Mouse (Mus musculus): Measurements from ENCODE around the gene Actg1.

Gene Actg1

GRCm38 (mm10) chr11:120347791-120348683 lies at the start of gene Actg1:
Gene Actg1, minus strand, starts transcription at chr11:120348542.
- peak; percentile 40 for ATAC-seq (ENCODE audit: low TSS enrichment)

- ATAC-seq (ENCODE audit: low TSS enrichment), result no peak
These were observed 49.3 kb upstream of the Actg1 start for GRCm38 (mm10) chr11:120397602-120398001.

DNA sequence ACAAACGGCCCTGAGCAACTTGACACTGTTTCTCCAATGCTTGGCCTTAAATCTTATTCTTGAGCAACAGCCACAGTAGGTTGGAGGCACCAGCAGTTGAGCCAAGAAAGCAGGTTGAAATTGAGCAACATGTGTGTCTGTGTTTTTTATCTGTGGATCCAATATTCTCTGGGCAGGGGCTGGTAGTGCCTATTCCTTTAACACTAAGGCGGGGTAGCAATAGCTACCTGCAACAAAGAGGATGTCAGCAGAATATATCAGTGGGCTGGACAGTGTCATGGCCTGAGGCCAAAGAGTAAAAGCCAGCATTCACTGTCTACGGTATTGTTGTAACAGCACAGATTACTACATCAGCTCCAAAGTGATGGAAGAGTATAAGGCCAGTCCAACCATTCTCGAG lies 47.3 kb upstream of the Actg1 start:
- no peak for ATAC-seq (ENCODE audit: low TSS enrichment)

DNA sequence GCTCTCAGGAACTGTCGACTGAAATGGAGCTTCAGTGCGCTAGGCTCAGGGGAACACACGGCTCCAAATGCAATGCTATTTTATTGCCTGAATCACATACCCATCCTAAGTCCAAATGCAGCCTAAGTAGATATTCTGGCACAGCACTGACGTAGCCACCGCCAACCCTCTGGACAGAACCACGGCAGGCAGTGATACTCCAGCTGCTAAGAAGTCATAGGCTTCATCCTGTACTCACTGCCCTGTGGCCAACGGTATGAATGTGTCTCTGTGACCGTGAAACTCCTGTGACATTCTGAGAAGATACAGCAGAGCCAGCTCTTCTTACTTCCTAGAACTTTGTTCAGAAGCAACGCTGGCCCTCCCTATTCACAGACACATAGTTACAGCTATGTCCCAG lies 40.2 kb upstream of the Actg1 start:
- ATAC-seq (ENCODE audit: low TSS enrichment), result no peak

- no peak for ATAC-seq (ENCODE audit: low TSS enrichment)
These were observed 38.8 kb upstream of the Actg1 start for GRCm38 (mm10) chr11:120387157-120387556.

DNA sequence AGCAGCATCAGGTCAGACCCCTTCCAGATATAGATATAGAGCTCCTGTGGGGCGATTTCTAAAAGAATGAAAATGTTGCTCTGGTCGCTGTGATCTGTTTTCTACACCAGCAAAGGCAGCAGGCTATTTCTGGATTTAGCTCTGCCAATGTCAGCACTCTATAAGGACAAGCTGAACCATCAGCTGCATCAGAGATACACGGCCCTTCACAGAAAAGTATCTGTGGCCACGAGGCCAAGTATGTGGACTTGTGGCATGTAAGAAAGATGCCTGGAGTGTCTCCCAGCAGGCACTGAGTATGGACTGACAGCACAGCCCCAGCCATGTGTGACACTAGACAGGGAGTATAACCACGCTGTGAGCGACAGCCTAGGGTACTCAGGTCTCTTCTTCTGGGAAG lies 38.3 kb upstream of the Actg1 start:
- no peak for ATAC-seq (ENCODE audit: low TSS enrichment)

- ATAC-seq (ENCODE audit: low TSS enrichment), result peak; percentile 45; the same call in 1 of the 2 replicates
These were observed 34.2 kb upstream of the Actg1 start for GRCm38 (mm10) chr11:120382509-120382908.

DNA sequence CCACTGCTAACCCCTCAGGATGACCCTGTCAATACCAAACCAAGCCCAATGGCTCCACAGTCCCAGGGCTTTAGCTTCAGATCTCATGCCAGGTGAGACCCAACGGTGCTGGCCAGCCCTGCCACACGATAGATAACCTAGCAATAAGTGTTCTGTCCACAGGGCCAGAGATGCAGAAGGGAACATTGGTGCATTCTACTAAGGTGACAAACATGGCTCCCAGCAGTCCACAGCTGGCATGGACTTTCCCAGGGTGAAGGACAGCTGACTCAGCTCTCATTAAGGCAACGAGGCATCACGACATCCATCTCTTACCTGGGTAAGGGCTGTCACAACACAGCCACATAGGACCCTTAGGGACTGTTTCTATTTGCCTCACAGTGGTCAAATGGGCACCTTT lies 32.8 kb upstream of the Actg1 start:
- no peak for ATAC-seq (ENCODE audit: low TSS enrichment)

GRCm38 (mm10) chr11:120380271-120380670 lies 31.9 kb upstream of the Actg1 start:
- no peak for ATAC-seq (ENCODE audit: low TSS enrichment)

- ATAC-seq (ENCODE audit: low TSS enrichment), result peak; percentile 35
These were observed 30.5 kb upstream of the Actg1 start, which contains the start of gene Faap100 for GRCm38 (mm10) chr11:120378611-120379540. Gene Faap100, minus strand, starts transcription at chr11:120378764.

DNA sequence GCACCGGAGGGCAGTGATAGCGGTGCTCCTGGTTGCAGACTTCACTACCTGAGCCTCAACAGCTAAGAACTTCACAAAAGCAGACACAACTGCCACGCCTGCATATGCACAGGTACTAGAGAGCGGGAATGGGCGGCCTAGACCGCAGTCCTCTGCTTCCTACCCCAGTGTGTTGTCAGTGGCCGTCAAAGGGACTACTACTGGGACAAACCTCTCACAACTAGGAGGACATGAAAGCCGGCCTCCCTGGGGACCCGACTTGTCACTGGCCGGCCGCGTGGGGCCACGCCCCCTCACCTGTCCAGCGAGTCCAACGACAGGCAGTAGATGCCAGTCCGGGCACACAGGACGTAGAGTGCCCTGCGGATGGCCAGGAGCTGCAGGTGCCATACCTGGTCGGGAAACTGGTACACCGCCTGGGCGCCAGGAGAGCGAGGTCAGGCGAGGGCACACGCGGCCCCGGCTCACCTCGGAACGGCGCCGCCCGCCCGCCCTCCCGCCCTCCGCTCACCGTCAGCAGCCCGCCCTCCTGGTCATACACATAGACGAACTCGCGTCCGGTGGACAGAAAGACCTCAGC lies 29.8 kb upstream of the Actg1 start:
- 0 out of 2 replicates have a peak, but pooled peaks have one; percentile 2 for ATAC-seq (ENCODE audit: low TSS enrichment)

DNA sequence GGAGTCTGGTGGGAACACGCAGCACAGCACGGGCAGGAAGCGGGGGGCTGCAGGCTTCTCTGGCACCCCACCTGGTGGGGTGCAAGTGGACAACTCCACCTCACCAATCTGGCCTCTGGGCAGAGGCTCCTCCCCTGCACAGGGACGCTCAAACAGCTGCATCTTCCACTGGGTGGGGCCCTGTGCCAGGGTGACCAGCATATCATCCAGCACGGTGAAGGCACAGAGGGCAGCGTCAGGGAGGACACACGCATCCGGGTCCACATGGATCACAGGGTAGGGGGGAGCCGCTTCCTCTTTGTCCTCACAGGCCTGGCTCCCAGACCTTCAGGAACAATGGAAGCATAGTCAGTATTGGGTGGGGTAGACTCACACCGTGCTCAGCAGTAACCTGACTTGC lies 29.0 kb upstream of the Actg1 start:
- no peak for ATAC-seq (ENCODE audit: low TSS enrichment)

- no peak for ATAC-seq (ENCODE audit: low TSS enrichment)
These were observed 28.2 kb upstream of the Actg1 start for GRCm38 (mm10) chr11:120376302-120377160.

- no peak for ATAC-seq (ENCODE audit: low TSS enrichment)
These were observed 27.0 kb upstream of the Actg1 start for GRCm38 (mm10) chr11:120375324-120375723.

DNA sequence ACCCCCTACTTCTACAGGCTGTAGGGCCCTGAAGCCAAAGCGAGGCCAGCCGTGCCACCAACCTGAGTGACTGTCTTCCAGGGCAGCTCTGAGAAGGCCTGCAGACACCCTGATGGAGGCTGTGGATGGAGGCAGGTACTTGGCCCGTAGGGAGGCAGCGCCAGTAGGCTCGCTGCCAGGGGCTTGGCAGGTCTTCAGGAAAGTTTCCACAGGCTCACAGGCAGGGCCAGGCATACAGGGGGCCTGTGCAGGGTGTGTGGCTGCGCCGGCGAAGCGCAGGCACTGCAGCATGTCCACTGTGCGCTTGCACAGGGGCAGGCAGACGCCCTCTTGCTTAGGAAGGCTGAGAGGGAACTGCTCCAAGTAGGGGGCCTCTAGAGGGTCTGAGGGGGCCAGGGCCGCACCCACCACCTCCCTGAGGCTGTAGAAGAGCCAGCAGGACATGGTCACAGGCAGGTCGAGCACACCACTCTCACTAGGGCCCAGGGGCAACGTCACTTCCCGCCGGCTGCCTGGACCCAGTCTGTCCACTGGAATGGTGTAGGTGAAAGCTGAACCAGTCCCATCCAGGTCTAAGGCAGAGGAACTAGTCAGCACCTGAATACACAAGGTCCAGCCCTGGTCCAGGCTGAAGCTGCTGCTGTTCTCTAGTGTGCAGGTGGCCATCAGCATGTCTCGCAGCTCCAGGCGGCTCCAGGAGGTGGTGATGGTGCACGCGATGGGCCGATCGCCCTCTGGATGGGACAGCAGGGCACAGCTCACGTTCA lies 25.7 kb upstream of the Actg1 start:
- no peak for ATAC-seq (ENCODE audit: low TSS enrichment)

DNA sequence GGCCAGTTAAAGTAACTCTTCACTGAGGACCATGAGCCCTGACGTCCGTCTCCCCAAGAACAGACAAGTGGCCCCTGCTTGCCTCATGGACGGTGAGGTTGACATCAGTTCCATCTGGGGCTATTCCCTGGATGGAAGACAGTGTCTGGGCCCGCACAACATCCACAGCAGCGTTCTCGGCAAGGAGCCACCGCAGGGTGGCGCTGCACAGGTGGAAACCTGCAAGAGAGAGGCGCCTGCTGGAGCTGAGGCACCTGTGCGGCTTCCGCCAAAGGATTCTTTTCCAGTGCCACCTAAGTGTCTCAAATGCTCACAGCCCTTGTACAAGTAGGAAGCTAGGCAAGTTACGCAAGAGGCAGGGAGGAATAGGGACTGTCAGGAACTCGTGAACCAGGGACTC lies 24.7 kb upstream of the Actg1 start:
- no peak for ATAC-seq (ENCODE audit: low TSS enrichment)

- ATAC-seq (ENCODE audit: low TSS enrichment), result peak; percentile 50; the same call in 1 of the 2 replicates
These were observed 21.3 kb upstream of the Actg1 start for GRCm38 (mm10) chr11:120369656-120370055.

GRCm38 (mm10) chr11:120366443-120367027 lies 18.2 kb upstream of the Actg1 start:
- no peak for ATAC-seq (ENCODE audit: low TSS enrichment)

GRCm38 (mm10) chr11:120362891-120363290 lies 14.5 kb upstream of the Actg1 start:
- ATAC-seq (ENCODE audit: low TSS enrichment), result no peak

GRCm38 (mm10) chr11:120361295-120361694 lies 13.0 kb upstream of the Actg1 start, which contains the start of gene Fscn2:
Gene Fscn2, plus strand, starts transcription at chr11:120361534.
- ATAC-seq (ENCODE audit: low TSS enrichment), result no peak
